Mouse (Mus musculus) right cerebral cortex, adult 18-20 months (tissue): ENCODE measurements at regions not wholly inside any gene's neighbourhood (a gene's known extent, or its start where the extent isn't known, plus 50 kb on each side); places are given as distances from the start of the nearest gene placed in this dataset.
"Not testable (repeated sequence)": the region's sequence is repeated elsewhere in the genome, so short reads cannot be mapped to it uniquely, and the experiment has no call there.

Experiments
- DNase-seq: peaks from one replicate; pipeline ENCODE4 v3.0.0; 2022; ENCODE audit warnings: mixed read lengths

DNA sequence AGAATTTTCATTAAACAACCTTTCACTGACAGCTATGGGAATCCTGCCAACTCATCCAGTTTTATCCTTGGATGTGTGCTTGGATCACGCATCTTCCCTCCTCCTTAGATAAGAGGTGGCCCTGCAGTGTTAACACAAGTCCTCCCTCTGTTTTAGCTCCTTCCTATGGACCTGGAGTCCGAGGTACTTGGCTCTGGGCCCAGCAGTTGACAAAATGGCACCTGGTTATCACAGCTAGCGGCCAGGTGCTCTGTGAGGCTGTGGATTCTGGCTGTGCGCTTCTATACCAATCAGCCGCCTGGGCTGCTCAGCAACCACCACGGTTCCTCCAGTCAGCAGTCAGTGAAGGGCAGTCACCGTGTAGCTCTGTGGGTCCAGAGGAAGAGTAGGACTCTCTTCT is 157.4 kb downstream of the Prdm2 start:
- DNase-seq, result no peak

DNA sequence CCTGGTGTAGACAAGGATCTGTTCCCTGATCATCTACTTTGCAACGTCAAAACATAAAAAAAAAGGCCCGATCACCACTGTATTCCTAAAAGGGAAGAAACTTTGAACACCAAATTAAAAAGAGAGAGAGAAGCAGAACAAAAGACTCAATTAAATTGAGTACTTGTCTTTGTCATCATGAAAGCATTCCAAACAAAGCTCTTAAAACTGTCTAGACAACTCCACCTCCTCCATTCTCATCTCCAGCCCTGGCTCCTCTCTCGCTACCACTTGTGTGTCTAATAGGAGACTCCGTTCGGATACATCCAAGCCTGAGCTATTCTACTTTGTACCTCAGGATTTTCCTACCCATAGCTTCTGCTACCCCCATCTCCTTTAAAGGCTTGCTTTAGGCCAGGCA is 159.8 kb downstream of the Prdm2 start:
- no peak for DNase-seq

- DNase-seq, result no peak
Measured at GRCm38 (mm10) chr4:143051205-143051604, 161.6 kb downstream of the Prdm2 start.

GRCm38 (mm10) chr4:143045245-143045644 is 167.6 kb downstream of the Prdm2 start:
- no peak for DNase-seq

- DNase-seq, result no peak
Measured at GRCm38 (mm10) chr4:143042806-143043205, 170.0 kb downstream of the Prdm2 start.

DNA sequence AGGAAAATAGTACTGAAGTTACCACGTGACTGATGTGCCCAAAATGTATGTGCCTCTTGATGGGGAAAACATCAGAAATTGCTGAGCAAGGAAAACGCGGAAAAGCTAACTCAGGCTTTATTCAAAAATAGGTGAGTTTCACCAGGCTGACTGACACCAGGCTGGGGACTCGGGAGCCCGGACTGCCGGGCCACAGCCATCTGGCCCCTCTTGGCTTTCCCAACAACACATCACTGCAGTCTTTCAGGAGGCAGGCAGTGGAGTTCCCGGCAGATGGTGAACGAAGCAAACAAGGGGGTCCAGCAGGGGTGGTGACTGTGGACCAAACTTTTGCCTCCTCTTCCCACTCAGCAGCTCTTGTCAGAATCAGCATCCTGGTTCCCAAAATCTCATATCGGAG is 174.2 kb downstream of the Prdm2 start:
- DNase-seq, result no peak

DNA sequence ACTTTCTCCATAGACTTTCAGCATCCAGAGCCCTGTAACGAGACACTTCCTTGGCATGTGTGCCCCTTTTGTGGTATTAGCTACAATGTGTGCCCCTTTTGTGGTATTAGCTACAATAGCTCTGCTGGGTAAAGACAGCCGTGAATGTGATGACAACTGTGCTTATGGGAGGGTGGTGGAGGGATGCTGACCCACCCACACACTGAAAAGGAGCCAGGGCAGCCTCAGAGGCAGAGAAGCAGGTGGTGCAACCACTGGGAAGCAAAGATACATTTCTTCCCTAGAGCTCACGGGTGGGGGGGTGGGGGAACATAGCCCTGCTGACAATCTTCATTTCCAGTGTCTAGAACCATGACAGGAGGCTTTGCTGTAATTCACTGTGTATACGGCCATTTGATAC is 176.1 kb downstream of the Prdm2 start:
- DNase-seq, result no peak

- DNase-seq, result not testable (repeated sequence)
Measured at GRCm38 (mm10) chr4:143035089-143035488, 177.7 kb downstream of the Prdm2 start.

GRCm38 (mm10) chr4:143034324-143034723 is 178.5 kb downstream of the Prdm2 start:
- DNase-seq, result not testable (repeated sequence)

- not testable (repeated sequence) for DNase-seq
Measured at GRCm38 (mm10) chr4:143029813-143030212, 183.0 kb downstream of the Prdm2 start.

- peak; percentile 46 for DNase-seq
Measured at GRCm38 (mm10) chr4:143027292-143027691, 185.5 kb downstream of the Prdm2 start.

DNA sequence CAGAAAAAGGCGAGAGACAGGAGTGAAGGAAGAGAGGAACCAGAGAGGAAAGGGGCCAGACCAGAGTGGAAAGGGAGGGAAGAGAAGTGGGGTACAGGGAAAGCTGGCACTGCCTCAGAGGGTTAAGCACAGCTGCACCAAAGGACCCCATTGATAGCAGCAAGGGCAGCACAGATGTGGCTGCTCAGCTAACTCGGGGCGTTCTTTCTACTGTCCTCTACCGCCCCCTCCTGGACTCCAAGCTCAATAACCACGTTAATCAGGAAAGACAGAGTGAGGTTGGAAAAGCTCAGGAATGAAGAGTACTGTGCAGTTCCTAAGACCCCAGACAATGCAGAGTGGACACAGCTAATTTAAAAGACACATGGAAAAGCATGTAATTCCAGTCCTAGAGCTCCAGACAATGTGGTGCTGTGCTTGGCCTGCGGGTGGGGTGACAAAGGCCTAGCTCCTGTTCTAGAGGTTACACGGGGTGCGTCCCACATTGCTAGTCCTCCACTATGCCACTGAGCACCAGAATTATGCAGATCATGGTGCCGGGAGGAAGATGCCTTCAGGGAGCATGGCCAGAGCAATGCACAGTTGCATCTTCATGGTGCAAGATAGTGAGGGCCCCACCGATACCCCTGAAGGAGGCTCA is 191.4 kb downstream of the Prdm2 start:
- peak; percentile 61 for DNase-seq

GRCm38 (mm10) chr4:143020658-143021057 is 192.1 kb downstream of the Prdm2 start:
- DNase-seq, result no peak

DNA sequence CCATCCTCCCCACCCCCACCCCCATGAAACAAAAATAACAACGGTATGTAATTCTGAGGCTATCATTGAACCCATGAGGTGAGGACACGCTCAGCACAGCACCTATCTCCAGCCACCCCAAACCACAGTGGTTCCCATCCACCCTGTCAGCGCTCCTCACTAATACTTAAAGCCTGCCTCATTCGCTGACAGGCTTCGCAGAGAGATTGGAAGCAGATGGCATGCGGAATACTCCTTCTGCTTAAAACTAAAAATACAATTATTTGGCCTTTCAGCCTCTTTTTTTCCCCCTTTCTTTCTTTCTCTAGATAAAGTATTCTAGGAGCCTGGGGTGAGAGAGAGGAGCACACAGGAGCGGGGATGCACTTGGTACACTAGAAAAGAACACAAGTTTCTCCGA is 199.9 kb downstream of the Prdm2 start:
- DNase-seq, result no peak

DNA sequence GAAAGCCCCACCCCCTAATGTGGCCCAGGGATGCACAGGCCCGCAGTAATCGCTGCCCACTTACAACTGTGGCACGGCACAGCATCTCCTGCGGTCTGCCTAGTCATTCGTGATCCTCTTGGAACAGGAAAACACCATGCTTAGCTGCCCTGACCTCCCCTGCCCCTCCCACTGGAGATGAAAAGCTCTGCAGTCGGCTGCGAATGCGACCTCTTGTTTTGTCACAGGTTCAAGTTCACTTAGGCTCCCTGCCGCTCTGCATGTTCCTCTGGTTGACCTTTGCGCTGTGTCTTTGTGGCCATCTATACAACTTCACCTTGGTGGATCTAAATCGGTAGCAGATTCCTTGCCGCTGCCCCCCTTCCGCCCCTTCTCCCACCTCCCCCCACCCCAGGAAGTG is 210.8 kb downstream of the Prdm2 start:
- no peak for DNase-seq

DNA sequence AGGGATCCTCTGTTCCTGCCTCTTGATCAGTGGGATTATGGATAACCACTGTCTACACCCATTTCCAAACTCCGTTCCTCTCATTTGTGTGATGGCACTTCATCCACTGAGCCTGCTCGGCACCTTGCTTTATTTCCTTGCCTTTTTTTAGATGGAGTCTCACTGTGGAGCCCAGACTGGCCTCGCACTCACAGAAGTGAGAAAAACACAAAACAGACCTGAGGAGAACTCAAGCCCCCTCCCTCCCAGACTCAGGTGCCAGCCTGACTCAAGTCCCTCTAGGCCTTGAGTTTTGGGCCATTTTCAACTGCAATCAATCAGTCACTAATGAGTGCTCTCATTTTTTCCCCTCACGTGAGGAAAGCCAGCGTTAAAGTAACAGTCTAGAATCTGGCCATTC is 211.3 kb downstream of the Prdm2 start:
- DNase-seq, result no peak

DNA sequence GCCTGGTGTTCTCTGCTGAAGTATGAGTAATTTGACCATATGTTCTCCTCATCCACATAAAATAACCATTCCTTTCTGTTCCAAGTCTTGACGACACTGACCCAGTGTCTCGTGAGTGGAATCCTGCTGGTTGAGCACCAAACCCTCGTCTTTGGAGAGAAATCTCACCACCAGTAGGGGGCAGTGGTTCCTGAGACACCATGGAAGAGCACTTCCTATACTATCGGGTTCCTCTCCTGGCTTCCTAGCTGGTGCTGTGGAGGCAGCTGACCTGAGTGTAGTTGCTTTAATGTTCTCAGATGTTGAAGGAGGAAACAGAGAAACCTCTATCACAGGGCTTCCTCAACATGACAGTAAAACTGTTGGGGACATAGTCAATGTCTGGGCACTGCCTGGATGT is 216.4 kb downstream of the Prdm2 start:
- no peak for DNase-seq

DNA sequence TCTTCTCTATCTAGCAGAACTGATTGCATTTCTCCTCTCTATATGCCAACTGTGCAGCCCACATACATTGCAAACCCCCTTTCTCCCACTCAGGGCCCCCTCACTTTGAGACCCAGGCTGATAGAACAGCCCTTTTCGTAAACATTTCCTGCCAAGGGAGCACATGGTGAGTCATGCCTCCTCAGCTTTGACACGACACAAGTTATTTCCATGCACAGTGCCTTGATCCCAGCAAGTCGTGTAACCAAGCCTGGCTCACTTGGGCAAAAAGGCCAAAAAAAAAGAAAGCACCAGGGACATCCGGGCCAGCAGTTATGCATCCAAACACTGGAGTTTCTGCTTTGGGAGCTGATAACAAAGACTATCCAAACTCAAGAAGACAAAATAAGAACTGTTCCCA is 221.4 kb downstream of the Prdm2 start:
- no peak for DNase-seq

DNA sequence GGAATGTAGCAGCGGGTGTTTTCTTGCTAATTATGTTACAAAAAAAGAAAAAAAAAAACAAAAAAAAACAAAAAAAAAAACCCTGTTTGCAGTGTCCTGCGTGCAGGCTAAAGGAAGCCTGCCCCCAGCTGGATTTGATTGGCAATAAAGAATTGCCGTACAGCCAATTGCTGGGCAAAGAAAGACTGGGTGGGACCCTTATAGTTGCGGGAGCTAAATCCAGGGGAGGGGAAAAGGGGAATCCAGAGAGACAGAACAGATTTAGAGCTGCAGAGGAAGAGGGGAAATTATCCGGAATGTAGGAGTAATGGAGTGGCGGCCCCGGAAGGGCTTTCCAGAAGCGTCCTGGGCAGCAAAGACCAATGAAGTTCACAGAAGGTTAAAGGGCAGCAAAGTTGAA is 223.6 kb downstream of the Prdm2 start:
- DNase-seq, result no peak

GRCm38 (mm10) chr4:142983295-142983624 is 229.5 kb downstream of the Prdm2 start:
- DNase-seq, result no peak

GRCm38 (mm10) chr4:142982585-142983294 is 230.1 kb downstream of the Prdm2 start:
- DNase-seq, result no peak

GRCm38 (mm10) chr4:142975620-142976019 is 237.2 kb downstream of the Prdm2 start:
- DNase-seq, result no peak

DNA sequence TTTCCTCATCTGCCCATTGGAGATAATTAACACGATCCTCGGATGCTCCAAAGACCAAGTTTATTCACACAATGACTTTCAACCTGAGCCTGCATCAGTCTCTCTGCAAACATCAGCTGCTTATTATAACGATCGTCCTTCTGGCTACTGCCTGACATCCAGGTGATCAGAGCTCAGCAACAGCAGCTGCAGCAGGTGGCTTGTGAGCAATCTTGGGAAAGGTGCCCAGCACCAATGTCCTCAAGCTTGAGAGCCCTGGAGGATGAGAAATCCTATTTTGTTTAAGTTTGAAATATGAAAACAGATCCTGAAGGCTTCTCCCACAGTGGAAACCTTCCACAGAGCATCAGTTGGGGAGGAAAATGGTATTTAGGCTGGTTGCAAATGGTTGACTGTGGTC is 242.8 kb downstream of the Prdm2 start:
- peak; percentile 9 for DNase-seq

GRCm38 (mm10) chr4:142967604-142968003 is 245.2 kb downstream of the Prdm2 start:
- no peak for DNase-seq

DNA sequence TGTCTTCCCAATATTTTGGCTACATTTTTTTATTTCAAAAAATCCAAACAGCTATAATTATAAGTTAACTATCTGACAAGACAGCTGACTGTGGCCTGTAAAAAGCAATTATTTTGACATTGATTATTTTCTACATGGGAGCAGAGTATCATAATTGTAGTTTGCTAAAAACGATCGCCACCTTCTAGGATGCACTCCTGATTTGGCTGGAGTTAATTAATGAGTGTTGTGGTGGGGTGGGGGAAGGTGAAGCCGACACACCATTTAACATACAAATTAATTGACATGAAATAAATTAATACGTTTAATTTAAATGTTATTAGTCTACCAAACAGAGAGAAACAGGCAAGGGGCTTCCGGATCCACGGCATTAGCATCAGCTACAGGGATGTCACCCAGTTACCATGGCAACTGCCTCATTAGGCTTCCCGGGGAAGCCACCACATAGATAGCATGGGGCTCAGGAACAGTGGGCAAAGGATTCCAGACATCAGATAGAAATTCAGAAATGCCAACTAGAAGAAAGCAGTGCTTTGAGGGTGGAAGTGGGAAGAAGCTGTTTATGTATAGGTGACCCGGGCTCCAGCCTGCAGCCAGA is 255.9 kb downstream of the Prdm2 start:
- DNase-seq, result no peak
